Mouse (Mus musculus): ENCODE data around the gene Gm17482. TPM values are rescaled to one million over a fixed set of nuclear protein-coding genes. Genes with fewer than 3 reads are reported as not detected.

Gm17482 gene
- polyA plus RNA-seq, 1 experiment from 2014 or later: not detected

DNA sequence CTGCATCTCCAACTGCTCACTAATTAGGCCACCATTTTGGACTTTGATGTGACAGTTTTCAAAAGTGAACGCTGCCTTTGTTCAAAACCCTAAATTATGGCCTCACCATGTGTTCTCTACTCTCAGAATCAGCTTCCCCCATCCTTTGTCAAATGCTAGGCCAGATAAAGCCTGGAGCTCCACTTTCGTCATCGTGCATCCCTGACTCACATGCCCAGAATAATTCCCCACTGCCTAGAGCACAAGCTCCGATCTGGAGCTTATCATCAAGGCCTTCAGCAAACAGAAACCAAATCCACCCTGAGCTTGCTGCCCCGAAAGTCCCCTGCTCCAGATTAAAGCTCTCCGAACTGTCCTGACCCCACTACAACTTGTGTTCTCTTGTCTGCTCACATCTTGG lies 65.5 kb downstream of the Gm17482 start:
- Histone ChIP-seq H3K27me3 (ENCODE audit: control insufficient read depth, insufficient read depth, low read length) (no peaks in the 10 kb centered on the region), H3K4me1 (ENCODE audit: control insufficient read depth, insufficient read depth, low read length) (peaks cover 4% of the 10 kb centered on the region; the same call in 1 of the 2 replicates), H3K9ac (ENCODE audit: low read depth, low read length) (no peak overlapping the region), H3K4me2 (replicated peaks; ENCODE audit: low read depth, low read length) (no peak overlapping the region), H3K36me3 (ENCODE audit: control insufficient read depth, insufficient read depth, low read length) (no peaks in the 10 kb centered on the region), H3K27ac (ENCODE audit: low read depth, low read length) (no peak overlapping the region), H3K4me3 (ENCODE audit: low read length) (no peak overlapping the region), H3K9me3 (ENCODE audit: control insufficient read depth, low read length) (no peaks in the 10 kb centered on the region)
- 67% methylated on average over 6 of the region's 6 CpGs for WGBS
- no peak for ATAC-seq (ENCODE audit: low FRiP score, low TSS enrichment)

DNA sequence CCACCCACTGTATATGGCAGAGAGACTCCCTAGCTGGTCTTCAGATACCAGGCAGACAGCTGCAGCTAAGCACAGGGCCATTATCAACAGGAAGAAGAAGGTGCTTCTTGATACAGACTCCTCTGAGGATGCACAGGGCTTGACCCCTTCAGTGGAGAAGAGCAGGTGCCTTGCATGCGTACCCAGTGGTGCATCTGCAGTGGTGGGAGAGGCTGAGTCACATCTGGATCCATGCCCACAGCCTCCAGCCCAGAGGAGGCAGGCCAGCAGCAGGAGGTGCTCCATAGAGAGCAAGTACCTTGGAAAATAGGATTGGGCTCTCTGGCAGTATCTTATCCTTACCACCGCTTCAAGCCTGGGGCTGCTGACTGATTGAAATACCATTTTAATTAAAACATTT lies 66.7 kb downstream of the Gm17482 start:
- no peak overlapping the region for H3K4me2 ChIP-seq (replicated peaks; ENCODE audit: low read depth, low read length)
- no peaks in the 10 kb centered on the region for H3K27me3 ChIP-seq (ENCODE audit: control insufficient read depth, insufficient read depth, low read length)
- no peak for ATAC-seq (ENCODE audit: low FRiP score, low TSS enrichment)
- H3K4me3 ChIP-seq (ENCODE audit: low read length): no peak overlapping the region
- H3K27ac ChIP-seq (ENCODE audit: low read depth, low read length): no peak overlapping the region
- H3K9ac ChIP-seq (ENCODE audit: low read depth, low read length): no peak overlapping the region
- WGBS: 79% methylated on average over 2 of the region's 2 CpGs
- no peaks in the 10 kb centered on the region for H3K9me3 ChIP-seq (ENCODE audit: control insufficient read depth, low read length)
- peaks cover 4% of the 10 kb centered on the region; the same call in 1 of the 2 replicates for H3K4me1 ChIP-seq (ENCODE audit: control insufficient read depth, insufficient read depth, low read length)
- H3K36me3 ChIP-seq (ENCODE audit: control insufficient read depth, insufficient read depth, low read length): no peaks in the 10 kb centered on the region

DNA sequence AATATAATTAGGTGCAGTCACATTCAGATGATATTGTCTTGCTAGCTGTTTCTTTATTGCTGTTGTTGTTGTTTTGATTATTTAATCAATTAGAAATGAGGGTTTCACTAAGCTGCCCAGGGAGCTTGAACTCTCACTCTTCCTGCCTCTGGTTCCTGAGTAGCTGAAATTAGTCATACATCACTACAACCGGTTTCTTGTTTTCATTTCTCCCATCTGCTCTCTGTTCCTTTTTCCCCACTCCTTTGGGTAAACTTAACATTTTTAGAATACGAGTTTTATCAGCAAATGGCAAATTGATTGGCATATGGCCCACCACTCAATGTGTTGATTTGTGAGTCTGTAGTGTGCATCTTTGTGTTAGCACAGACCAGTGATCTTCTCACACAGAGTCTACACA lies 80.0 kb downstream of the Gm17482 start:
- no peak for ATAC-seq (ENCODE audit: low FRiP score, low TSS enrichment)
- Histone ChIP-seq H3K9me3 (ENCODE audit: control insufficient read depth, low read length) (no peaks in the 10 kb centered on the region), H3K4me2 (replicated peaks; ENCODE audit: low read depth, low read length) (no peak overlapping the region), H3K4me3 (ENCODE audit: low read length) (no peak overlapping the region), H3K9ac (ENCODE audit: low read depth, low read length) (no peak overlapping the region), H3K4me1 (ENCODE audit: control insufficient read depth, insufficient read depth, low read length) (no peaks in the 10 kb centered on the region), H3K27me3 (ENCODE audit: control insufficient read depth, insufficient read depth, low read length) (no peaks in the 10 kb centered on the region), H3K36me3 (ENCODE audit: control insufficient read depth, insufficient read depth, low read length) (no peaks in the 10 kb centered on the region), H3K27ac (ENCODE audit: low read depth, low read length) (no peak overlapping the region)
- 70% methylated on average over 2 of the region's 2 CpGs for WGBS

Other genes with a start within 250 kb of the Gm17482 start
- gene Tamm41, start 189.5 kb upstream of the Gm17482 start, polyA plus RNA-seq (2014; fragmentation: Nextera tagmentation; extraction: Ambion mirVana): 75.1 and 75.7 TPM in 2 replicates
- gene Syn2, start 92.4 kb upstream of the Gm17482 start, polyA plus RNA-seq (2014; fragmentation: Nextera tagmentation; extraction: Ambion mirVana): 0.66 and 0.89 TPM in 2 replicates
- 0.15 and 0.41 TPM in 2 replicates for gene Timp4, start 24.9 kb downstream of the Gm17482 start, polyA plus RNA-seq (2014; fragmentation: Nextera tagmentation; extraction: Ambion mirVana)
- gene Pparg, start 133.6 kb downstream of the Gm17482 start, polyA plus RNA-seq (2014; fragmentation: Nextera tagmentation; extraction: Ambion mirVana): 3.9 and 4.6 TPM in 2 replicates